Mouse (Mus musculus) CH12.LX (cell line): Measurements from ENCODE around the gene Runx3. TPM values are rescaled to one million over a fixed set of nuclear protein-coding genes. Genes with fewer than 3 reads are reported as not detected.

Source experiments
- BHLHE40 ChIP-seq: IDR thresholded peaks from 2 replicates; pipeline ENCODE4 v1.6.1; 2011; ENCODE audit warnings: mild to moderate bottlenecking, low read depth, low read length, improper control_type of control experiment
- CHD2 ChIP-seq: IDR thresholded peaks from 2 replicates; pipeline ENCODE4 v1.6.1; 2011; ENCODE audit warnings: low read length, improper control_type of control experiment
- E2F4 ChIP-seq: IDR thresholded peaks from 2 replicates; pipeline ENCODE4 v1.6.1; 2011; ENCODE audit warnings: low read depth, low read length, improper control_type of control experiment; ENCODE audit not compliant: insufficient replicate concordance
- EP300 ChIP-seq: IDR thresholded peaks from 2 replicates; pipeline ENCODE4 v1.6.1; 2011; ENCODE audit warnings: low read length, improper control_type of control experiment
- ETS1 ChIP-seq: conservative IDR thresholded peaks from 2 replicates; pipeline ENCODE4 v1.6.1; 2012; ENCODE audit warnings: low read depth, mild to moderate bottlenecking, inconsistent platforms, low read length, improper control_type of control experiment, moderate library complexity
- HCFC1 ChIP-seq: IDR thresholded peaks from 2 replicates; pipeline ENCODE4 v1.6.1; 2012; ENCODE audit warnings: low read depth, mild to moderate bottlenecking, inconsistent platforms, low read length, improper control_type of control experiment
- JUND ChIP-seq: conservative IDR thresholded peaks from 2 replicates; pipeline ENCODE4 v1.6.1; 2011; ENCODE audit warnings: low read depth, low read length, improper control_type of control experiment
- MAFK ChIP-seq: IDR thresholded peaks from 2 replicates; pipeline ENCODE4 v1.6.1; 2011; ENCODE audit warnings: low read length, improper control_type of control experiment; ENCODE audit not compliant: insufficient replicate concordance
- MAZ ChIP-seq: IDR thresholded peaks from 2 replicates; pipeline ENCODE4 v1.6.1; 2012; ENCODE audit warnings: low read depth, mild to moderate bottlenecking, inconsistent platforms, low read length, improper control_type of control experiment, moderate library complexity
- NRF1 ChIP-seq: IDR thresholded peaks from 2 replicates; pipeline ENCODE4 v1.6.1; 2014; ENCODE audit warnings: low read depth, mild to moderate bottlenecking, inconsistent platforms, low read length, improper control_type of control experiment, moderate library complexity
- PAX5 ChIP-seq: IDR thresholded peaks from 2 replicates; pipeline ENCODE4 v1.6.1; 2012; ENCODE audit warnings: low read length, inconsistent platforms, mixed read lengths
- POLR2A ChIP-seq: IDR thresholded peaks from 2 replicates; pipeline ENCODE4 v1.6.1; 2011; ENCODE audit warnings: low read depth, mild to moderate bottlenecking, improper control_type of control experiment, low read length
- POLR2AphosphoS2 ChIP-seq: IDR thresholded peaks from 2 replicates; pipeline ENCODE4 v1.6.1; 2011; ENCODE audit warnings: low read depth, low read length, improper control_type of control experiment
- RCOR1 ChIP-seq: conservative IDR thresholded peaks from 2 replicates; pipeline ENCODE4 v1.6.1; 2012; ENCODE audit warnings: low read depth, mild to moderate bottlenecking, inconsistent platforms, low read length, improper control_type of control experiment
- SIN3A ChIP-seq: IDR thresholded peaks from 2 replicates; pipeline ENCODE4 v1.6.1; 2012; ENCODE audit warnings: low read length, improper control_type of control experiment, inconsistent platforms
- SMC3 ChIP-seq: IDR thresholded peaks from 2 replicates; pipeline ENCODE4 v1.6.1; 2011; ENCODE audit warnings: low read depth, low read length, improper control_type of control experiment
- TBP ChIP-seq: conservative IDR thresholded peaks from 2 replicates; pipeline ENCODE4 v1.6.1; 2011; ENCODE audit warnings: low read depth, low read length, improper control_type of control experiment
- UBTF ChIP-seq: IDR thresholded peaks from 2 replicates; pipeline ENCODE4 v1.6.1; 2012; ENCODE audit warnings: low read depth, mild to moderate bottlenecking, inconsistent platforms, low read length, improper control_type of control experiment, moderate library complexity
- USF1 ChIP-seq: IDR thresholded peaks from 2 replicates; pipeline ENCODE4 v1.6.1; 2014; ENCODE audit warnings: low read depth, mild to moderate bottlenecking, inconsistent platforms, low read length, improper control_type of control experiment
- ZKSCAN1 ChIP-seq: IDR thresholded peaks from 2 replicates; pipeline ENCODE4 v1.6.1; 2012; ENCODE audit warnings: low read depth, inconsistent platforms, low read length, improper control_type of control experiment, borderline replicate concordance
- ZMIZ1 ChIP-seq: IDR thresholded peaks from 2 replicates; pipeline ENCODE4 v1.6.1; 2012; ENCODE audit warnings: low read depth, mild to moderate bottlenecking, inconsistent platforms, low read length, improper control_type of control experiment
- polyA plus RNA-seq: library from polyadenylated mRNA; unstranded; fragments of >175 nt; gene quantifications from 2 replicates; pipeline ENCODE4 v1.2.1, GENCODE M21; 2012; ENCODE audit warnings: low read depth; ENCODE audit not compliant: insufficient read length
- total RNA-seq, 2 experiments: library from RNA; depleted of rRNA; stranded (reverse); fragments of 300-350 nt in 1 of 2; fragments of >200 nt in 1 of 2; gene quantifications; 2 replicates each; pipeline ENCODE4 v1.2.3; 2012 to 2014

Runx3 gene
- total and polyA plus RNA-seq, 3 experiments, result 5.0 to 61.1 (median 19.7) TPM

- peak; percentile 72 for TF ChIP-seq CHD2
- TF ChIP-seq SMC3, result peak; percentile 28
- no peak for TF ChIP-seq ZKSCAN1
- peak; percentile 95 for TF ChIP-seq SIN3A
- TF ChIP-seq E2F4, result peak; percentile 42; the same call in 1 of the 2 replicates
- no peak for TF ChIP-seq USF1
- peak; percentile 76 for TF ChIP-seq POLR2A
- TF ChIP-seq ETS1, result peak; percentile 93
- TF ChIP-seq POLR2AphosphoS2, result peak; percentile 74
- no peak for TF ChIP-seq PAX5
- peak; percentile 95 for TF ChIP-seq ZMIZ1
- TF ChIP-seq HCFC1, result no peak
- TF ChIP-seq UBTF, result no peak
- peak; percentile 85 for TF ChIP-seq MAFK
- TF ChIP-seq JUND, result peak; percentile 95
- TF ChIP-seq MAZ, result peak; percentile 86
- peak; percentile 75 for TF ChIP-seq BHLHE40
- TF ChIP-seq RCOR1, result peak; percentile 90; the same call in 1 of the 2 replicates
- peak; percentile 96 for TF ChIP-seq EP300
- TF ChIP-seq TBP, result peak; percentile 67; the same call in 1 of the 2 replicates
- 0 out of 2 replicates have a peak, but pooled peaks have one; percentile 44 for TF ChIP-seq NRF1
These were observed 105.7 kb downstream of the Runx3 start (continued) for GRCm38 (mm10) chr4:135226008-135226667.

Other genes with a start within 250 kb of the Runx3 start
- 84.8 and 95.8 TPM in 2 replicates for gene Tmem50a, start 205.6 kb upstream of the Runx3 start, total RNA-seq (2012; rRNA removed)
- gene Tmem50a, start 205.6 kb upstream of the Runx3 start, total RNA-seq (2014; rRNA removed), result 131 and 132 TPM in 2 replicates
- 114 and 133 TPM in 2 replicates for gene Tmem50a, start 205.6 kb upstream of the Runx3 start, polyA plus RNA-seq
- 61.3 and 71.9 TPM in 2 replicates for gene Rsrp1, start 197.1 kb upstream of the Runx3 start, total RNA-seq (2012; rRNA removed)
- 51.2 and 62.7 TPM in 2 replicates for gene Rsrp1, start 197.1 kb upstream of the Runx3 start, total RNA-seq (2014; rRNA removed)
- 69.4 and 86.8 TPM in 2 replicates for gene Rsrp1, start 197.1 kb upstream of the Runx3 start, polyA plus RNA-seq
- gene Syf2, start 189.8 kb upstream of the Runx3 start, total RNA-seq (2012; rRNA removed), result 59.2 and 63.5 TPM in 2 replicates
- 77.1 and 93.8 TPM in 2 replicates for gene Syf2, start 189.8 kb upstream of the Runx3 start, total RNA-seq (2014; rRNA removed)
- 76.1 and 89.0 TPM in 2 replicates for gene Syf2, start 189.8 kb upstream of the Runx3 start, polyA plus RNA-seq
- 124 and 154 TPM in 2 replicates for gene Clic4, start 152.2 kb downstream of the Runx3 start, total RNA-seq (2012; rRNA removed)
- gene Clic4, start 152.2 kb downstream of the Runx3 start, total RNA-seq (2014; rRNA removed), result 182 and 199 TPM in 2 replicates
- 198 and 214 TPM in 2 replicates for gene Clic4, start 152.2 kb downstream of the Runx3 start, polyA plus RNA-seq
- gene Srrm1, start 232.7 kb downstream of the Runx3 start, total RNA-seq (2012; rRNA removed), result 23.6 and 26.0 TPM in 2 replicates
- 12.3 and 14.2 TPM in 2 replicates for gene Srrm1, start 232.7 kb downstream of the Runx3 start, total RNA-seq (2014; rRNA removed)
- 171 and 180 TPM in 2 replicates for gene Srrm1, start 232.7 kb downstream of the Runx3 start, polyA plus RNA-seq